Mouse (Mus musculus) cerebellum, postnatal 14 days (tissue): ENCODE results near the gene Mettl27.
"Not testable (repeated sequence)": the region's sequence is repeated elsewhere in the genome, so short reads cannot be mapped to it uniquely, and the experiment has no call there.

Experiments
- DNase-seq, 2 experiments: peaks; one replicate each; pipeline ENCODE4 v3.0.0; 2021; ENCODE audit warnings: mixed read lengths in 2 of 2

Gene Mettl27

DNA sequence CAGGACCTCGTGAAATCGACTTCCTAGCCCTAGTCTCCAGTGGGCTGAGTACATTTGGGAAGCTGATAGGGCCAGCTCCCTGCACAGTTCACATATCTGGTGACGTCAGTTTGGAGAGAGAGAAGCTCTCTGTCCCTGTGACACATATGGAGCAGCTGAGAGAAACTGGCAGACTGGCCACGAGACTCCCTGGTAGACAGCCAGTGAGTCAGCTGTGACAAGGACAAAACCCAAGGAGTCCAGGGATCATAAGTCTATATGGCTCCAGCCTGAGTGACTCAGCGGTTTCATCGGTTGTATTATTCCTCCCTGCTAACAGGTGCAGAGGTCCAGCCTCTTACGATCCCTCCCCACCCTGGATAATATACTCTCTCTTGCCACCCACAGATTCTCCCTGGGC, 26.9 kb downstream of the Mettl27 start:
- DNase-seq = peak; percentile 36 to 53

DNA sequence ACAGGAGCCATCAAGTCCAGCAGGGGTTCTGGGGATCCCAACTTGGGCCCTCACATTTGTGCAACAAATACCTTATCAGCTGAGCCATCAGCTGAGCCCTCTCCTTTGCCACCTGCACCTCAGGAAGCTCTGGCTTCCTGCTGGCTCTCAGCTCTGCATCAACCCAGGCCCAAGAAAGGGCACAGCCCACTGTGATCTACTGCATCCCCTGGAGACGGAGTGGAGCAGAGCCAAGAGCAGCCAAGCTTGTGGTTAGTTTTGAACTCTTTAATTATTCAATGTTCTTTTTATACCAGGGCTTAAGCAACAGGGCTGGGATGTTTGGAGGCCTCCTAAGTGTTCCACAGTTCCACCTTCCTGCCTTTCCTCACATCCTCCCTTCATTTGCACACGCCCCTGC, 28.3 kb downstream of the Mettl27 start:
- no peak for DNase-seq

DNA sequence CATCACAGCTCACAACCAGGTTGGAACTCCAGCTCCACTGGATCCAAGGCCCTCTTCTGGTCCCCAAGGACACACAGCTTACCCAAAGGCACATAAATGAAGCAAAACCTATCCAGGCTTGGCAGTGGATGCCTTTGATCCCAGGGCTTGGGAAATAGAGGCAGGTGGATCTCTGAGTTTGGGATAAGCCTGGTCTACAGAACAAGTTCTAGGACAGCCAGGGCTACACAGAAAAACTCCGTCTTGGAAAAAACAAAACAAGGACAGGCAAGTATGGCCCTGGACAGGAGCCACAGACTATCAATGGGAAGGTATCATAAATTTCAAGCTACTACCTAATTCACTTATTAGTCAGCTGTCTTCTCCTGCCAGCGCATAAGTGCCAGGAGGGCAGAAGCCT, 29.4 kb downstream of the Mettl27 start:
- no peak for DNase-seq

DNA sequence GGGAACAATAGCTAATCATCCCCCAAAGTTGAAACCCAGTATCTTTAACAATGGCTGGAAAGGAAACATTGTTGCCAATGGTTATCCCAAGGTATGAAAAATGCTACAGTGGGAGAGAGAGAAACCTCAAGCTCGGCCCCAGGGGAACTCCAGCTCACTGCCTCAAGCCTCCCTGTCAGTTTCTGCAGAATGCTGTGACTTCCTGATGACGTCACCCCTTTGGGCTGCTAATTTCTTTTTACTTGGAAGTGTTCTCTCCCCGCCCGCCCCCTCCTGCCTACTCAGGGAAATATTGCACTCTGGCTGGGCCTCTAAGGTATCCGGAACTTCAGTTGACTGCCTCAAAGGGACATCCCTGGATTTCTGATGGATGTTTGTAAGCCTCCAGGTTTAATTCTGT, 31.4 kb downstream of the Mettl27 start:
- no peak for DNase-seq

DNA sequence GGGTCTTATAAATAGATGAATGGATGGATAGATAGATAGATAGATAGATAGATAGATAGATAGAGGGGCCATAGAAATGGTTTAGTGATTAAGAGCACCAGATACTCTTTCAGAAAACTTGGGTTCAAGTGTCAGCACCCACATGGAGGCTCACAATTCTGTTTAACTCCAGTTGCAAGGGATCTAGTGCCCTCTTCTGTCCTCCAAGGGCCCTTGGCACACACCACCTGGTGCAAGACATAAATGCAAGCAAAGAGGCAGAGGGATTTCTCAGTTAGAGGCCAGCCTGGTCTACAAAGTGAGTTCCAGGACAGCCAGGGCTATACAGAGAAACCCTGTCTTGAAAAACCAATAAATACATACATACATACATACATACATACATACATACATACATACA, 32.5 kb downstream of the Mettl27 start:
- not testable (repeated sequence) for DNase-seq

DNA sequence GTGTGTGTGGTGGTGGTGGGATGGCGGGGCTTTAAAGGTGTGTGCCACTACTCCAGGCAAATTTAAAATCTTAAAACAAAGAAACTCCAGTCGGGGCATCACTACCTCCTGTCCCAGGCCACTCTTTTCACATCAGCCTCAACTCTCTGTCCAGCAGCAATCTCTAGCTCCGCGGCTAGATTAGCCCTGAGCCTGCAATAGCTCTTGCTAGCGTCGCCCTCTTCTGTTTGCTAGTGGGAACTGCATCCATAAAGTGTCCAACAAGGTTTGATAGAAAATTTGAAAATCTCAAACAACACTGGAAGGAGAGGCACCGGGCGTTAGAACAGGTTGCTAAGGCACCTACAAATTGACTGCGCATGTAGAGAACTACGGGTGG, 33.3 kb downstream of the Mettl27 start:
- DNase-seq = peak; percentile 83 to 88

DNA sequence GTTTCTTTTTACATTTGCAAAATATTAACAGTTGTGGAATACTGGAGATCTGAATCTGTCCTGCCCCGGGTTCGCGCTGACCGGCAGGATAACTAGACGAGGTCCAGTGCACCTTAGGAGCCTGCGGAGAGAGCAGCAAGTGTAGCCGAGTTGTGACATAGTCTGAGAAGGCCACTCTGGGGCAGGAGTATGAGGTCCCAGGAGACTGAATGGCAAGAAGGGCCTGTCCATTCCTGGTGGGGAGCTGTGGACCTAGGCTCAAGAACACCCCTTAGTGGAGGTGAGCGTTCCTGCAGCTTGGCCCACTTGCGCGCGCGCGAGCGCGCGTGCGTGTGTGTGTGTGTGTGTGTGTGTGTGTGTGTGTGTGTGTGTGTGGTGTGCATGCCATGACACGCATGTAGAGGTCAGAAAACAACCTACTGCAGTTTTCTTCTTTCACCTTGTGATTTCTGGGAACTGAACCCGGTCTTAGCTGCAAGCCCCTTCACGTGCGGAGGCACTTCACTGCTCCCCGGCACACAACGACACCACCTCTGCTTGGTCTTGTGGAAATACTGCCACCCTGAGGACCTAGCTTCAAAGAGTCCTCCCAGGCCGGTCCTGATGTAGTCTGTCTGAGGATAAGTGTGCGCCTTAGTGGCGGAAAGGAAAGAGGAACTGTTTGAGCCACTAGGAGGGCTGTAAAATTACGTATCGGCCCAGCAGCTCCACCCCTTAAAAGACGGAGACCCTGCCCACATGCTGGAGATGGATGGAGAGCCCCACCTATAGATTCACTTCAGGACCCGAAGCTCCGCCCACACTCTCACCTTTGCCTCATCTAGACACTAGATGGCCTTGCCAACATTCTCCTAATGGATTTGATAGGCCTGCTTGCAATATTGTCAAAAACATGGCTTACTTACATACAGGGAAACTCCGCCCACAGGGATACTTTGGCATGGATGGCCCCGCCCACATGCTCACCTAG, 34.0 kb downstream of the Mettl27 start:
- DNase-seq = peak; percentile 54 to 68

DNA sequence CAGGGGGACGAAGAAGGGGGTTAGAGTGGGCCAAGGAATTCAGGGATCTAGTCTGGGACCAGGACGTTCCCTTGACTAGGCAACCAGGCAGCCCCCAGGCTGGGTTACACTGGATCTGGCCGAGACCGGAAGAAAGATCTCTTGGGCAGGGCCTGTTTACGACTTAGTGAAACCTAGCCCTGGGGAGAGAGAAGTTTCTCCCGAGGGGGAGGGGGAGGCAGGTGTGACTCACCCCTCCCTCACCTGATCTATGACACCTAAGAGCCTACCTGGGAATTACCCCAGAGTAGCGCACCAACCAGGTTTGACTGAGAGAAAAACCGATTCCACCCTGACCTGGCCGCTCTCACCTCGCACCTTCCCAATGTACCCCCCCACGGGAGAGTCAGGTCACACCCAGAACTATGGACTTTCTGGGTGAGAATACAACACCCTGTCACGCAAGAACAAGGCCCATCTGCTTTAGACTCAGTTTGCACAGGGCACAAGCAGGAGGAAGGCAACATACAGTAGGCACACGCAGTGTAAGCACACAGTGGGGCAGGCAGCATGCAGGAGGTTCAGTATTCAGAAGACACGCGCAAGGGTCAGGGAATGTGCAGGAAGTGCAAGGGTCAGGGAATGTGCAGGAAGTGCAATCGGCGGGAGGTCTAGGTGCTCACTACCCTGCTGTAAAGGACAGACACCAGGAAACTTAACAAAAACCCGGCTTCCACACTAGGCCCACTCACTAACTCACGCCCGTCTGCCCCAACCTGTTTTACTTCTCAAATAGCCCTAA, 35.2 kb downstream of the Mettl27 start:
- no peak for DNase-seq

DNA sequence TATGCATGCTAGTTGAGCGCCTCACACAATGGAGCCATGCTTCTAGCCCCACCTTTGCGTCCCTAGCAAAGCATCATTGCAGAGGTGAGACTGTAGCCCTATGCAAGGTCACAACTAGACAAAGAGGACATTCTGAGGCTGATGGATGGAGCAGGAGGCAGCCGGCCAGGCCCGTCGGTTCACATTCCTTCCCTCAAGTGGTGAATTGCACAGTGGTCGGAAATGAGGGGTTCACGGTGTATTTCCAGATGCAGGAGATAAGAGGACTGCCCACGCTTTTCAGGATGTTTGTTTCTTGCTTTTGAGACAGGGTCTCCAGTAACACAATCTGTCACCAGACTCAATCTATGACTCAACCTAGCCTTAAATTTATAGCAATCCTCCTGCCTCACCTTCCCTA, 38.5 kb downstream of the Mettl27 start:
- no peak for DNase-seq

DNA sequence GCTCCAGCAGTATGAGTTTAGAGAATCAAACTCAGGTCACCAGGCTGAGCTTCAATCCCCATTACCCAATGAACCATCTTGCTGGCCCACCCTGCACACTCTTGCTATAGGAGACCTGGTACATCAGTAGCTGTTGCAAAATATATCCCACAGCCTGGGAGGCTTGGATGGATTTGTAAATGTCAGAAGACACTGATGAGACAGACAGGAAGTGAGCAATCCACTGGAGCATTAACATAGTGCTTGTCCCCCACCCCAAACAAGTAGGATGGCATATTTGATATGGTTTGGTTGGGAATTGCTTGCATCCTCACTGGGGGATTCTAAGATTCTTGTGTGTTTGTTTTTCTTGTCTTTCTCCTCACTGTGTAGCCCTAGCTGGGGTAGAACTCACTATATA, 40.9 kb downstream of the Mettl27 start:
- DNase-seq = no peak

DNA sequence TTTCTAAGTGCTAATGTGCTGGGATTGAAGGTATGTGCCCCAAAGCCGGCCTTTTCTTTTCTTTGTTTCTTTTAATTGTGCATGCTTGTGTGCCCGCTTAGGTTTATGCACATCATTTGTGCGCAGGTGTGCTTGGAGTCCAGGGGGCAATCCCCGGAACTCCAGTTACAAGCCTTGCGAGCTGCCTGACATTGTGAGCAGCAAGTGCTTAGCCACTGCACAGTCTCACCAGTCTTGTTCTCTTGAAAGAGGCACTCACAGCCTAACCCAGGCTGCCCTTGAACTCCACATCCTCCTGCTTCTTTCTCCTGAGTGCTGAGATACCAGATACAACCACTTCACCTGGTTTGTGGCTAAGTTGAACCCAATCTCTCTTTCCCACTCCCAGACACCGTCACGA, 41.4 kb downstream of the Mettl27 start:
- DNase-seq = no peak

DNA sequence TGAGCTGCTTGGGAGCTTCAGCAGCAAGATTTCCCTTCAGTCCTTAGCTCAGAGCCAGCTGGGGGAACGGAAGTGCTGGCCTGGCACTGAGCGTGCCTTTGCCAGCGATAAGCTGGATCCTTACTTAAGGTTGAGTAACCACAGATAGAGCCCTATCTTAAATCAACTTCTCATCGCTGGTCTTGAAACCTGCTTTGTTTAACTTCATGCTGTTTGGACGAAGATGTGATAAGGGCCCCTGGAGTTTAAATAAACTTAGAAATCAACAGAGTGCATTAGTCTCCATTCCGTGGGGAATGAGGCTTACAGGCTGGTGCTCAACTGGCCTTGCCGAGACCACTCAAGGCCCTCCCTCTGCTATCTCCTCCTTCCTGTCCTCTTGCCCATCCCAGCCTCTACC, 42.1 kb downstream of the Mettl27 start:
- DNase-seq = no peak

DNA sequence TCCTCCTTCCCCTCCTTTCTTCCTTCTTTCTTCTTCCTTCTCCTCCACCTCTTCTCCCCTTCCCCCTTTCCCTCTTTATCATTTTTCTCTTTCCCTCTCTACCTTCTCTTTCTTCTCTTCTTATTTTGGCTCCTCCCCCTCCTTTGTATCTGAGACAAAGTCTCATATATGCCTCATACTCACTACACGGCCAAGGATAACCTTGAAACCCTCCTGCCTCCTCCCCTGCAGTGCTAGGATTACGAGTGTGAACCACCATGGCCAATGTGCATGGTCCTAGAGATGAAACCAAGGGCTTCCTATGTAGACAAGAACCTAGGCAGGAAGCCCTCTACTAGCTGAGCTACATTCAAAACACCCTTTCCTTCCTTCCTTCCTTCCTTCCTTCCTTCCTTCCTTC, 42.8 kb downstream of the Mettl27 start:
- DNase-seq = no peak

DNA sequence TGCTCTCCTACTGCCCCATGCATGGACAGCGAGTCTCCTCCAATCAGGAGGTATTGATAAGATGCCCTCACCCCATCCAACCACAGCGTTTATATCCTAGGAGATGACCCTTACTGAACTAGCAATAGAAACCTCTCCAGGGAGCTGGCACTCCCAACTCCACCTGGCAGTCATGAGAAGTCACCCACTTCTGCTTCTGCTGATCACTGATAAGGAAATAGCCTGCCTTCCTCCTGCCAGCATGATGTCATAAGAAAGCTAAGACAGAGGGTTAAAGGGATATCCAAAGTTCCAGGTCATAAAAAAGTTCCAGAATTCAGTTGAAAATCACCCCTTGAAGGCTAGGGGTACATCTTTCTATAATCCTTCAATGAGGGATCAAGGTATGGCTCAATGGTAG, 44.0 kb downstream of the Mettl27 start:
- no peak for DNase-seq

DNA sequence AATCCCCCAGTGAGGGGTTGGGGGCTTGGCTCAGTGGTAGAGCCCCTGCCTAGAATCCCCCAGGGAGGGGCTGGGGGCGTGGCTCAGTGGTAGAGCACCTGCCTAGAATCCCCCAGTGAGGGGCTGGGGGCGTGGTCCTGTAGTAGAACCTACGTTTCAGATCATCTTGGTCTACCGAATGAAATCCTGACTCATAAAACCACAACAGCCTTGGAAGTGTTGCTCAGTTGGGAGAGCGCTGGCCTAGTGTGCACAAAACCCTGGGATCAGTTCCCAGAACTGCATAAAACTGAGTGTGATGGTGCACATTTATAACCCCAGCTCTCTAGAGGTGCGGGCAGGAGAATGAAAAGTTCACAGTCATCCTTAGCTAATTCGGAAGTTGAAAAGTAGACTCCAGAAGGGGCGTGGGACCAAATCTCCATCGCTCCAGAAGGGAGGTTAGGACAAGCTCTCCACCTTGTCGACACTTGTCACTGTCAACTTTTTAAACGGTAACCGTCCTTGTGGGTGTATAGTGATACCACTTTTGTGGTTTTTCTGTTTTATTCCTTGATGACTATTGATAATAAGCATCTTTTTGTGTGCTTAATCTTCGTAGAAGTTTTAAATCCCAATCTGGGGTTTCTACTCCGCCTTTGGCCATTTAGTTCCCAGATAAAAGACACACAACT, 44.5 kb downstream of the Mettl27 start:
- DNase-seq = no peak

DNA sequence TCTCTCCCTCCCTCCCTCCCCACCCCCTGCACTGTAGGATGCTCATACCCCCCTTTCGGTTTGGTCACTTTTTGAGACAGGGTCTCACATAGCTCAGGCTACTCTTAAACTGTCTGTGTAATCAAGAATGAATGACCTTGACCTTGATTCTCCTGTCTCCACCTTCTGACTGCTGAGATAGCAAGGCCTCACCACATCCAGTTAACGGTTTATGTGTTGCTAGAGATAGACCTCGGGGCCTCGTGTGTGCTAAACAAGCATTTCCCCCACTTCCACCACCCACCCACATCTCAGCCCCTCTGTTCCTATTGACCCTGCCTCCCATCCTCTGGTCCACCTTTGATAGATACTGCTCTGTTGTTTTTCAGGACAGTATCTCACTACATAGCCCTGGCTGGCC, 45.7 kb downstream of the Mettl27 start:
- no peak for DNase-seq

DNA sequence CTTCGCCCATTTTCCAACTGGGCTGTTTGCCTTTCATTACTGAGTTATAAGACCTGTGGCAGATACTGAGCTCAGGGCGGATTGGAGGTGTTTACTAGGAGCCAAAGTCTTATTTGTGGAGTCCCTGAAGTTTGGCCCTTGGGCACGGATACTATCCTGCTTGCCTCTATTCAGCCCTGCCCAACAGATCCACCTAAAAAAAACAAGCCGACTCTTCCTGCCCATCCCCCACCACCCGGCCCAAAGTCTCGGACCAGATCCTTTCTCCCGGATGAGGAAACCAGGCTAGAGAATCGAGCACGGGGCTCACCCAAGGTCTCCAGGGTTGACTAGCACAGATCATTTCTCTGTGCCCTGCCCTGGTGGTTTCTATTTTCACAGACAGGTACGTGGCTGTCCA, 49.0 kb downstream of the Mettl27 start:
- no peak for DNase-seq

DNA sequence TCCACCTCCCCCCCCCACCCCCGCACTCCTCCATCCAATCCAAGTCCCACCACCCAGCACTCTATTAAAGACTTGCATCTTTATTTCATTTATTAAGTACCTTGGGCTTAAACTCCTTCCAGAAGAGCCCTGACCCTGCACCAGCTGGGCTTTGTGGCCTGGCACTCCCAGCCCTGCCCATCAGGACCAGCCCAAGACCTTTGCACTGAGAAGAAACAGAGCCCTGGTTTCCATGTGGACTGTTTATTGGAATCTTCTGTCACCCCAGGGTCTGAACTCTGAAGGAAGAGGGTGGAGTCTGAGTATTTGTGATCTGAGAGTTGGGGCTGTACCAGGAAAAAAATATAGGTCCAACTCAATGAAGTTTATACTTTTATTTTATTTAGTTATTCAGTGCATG, 50.9 kb downstream of the Mettl27 start:
- DNase-seq = no peak

DNA sequence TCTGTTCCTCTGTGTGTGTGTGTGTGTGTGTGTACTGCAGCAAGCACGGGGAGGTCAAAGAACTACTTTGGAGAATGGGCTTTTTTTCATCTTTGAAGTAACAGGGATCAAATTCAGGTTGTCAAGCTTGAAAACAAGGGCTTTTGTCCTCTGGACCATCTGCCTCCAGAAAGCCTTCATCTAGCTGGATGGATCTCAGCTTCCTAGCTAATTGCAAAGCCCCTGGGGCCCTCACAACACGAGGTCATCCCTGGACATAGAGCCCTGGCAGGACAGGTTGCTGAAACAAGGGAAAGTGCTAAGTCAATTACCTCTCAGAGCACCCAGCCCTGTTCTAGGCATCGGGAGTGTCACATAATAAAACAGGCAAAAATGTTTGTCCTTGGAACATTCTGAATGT, 51.6 kb downstream of the Mettl27 start:
- DNase-seq = no peak

DNA sequence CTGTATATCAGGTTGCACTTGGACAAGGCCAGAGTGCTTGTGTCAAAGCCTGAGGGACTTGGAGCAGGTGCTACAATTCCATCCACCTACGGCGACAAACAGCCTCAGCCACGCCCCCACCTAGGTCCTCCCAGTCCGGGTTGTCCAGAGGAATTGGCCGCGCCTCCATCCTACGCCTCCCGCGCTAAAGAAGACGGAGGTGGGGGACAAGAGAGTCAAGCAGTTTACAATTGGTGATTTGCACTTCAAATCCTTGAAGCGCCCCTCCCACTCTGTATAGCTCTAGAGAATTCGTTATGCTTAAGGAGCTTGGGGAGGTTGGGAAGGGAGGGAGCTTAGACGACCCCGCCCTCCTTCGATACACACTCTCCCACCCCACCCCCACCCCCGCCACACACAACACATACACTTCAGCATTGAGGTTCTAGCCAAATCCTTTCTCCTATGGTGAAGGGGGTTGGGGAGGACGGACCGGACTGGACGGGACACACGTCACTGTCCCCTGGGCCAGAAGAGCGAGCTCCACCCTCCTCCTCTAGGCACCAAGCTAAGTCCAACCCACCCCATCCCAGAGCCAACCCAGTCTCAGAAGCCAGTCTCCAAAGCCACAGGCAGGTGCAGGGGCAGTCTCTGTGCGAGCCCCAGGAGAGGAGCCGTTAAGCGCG, 53.6 kb downstream of the Mettl27 start, which contains the start of gene Cldn3:
Gene Cldn3 (plus strand): TSS at position 582 of the 665 bp plus-strand sequence.
- peak; percentile 59 to 70 for DNase-seq

DNA sequence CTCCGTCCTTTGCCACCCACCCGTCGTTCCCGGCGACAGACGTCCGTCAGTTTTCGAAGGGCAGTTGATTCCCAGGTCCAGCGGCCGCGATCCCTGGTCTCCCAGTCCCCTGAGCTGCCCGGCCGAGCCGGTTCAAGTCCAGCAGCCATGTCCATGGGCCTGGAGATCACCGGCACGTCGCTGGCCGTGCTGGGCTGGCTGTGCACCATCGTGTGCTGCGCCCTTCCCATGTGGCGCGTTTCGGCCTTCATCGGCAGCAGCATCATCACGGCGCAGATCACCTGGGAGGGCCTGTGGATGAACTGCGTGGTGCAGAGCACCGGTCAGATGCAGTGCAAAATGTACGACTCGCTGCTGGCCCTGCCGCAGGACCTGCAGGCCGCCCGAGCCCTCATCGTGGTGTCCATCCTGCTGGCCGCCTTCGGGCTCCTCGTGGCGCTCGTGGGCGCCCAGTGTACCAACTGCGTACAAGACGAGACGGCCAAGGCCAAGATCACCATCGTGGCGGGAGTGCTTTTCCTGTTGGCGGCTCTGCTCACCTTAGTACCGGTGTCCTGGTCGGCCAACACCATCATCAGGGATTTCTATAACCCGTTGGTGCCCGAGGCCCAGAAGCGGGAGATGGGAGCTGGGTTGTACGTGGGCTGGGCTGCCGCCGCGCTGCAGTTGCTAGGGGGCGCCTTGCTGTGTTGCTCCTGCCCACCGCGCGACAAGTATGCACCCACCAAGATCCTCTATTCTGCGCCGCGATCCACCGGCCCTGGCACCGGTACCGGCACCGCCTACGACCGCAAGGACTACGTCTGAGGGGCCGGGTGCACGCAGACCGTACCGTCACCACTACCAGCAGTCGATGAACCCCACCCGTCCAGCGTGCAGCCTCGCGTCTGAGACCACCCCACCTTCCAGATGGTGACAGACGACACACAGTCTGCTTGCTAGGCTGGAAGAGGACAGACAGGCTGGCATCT, 54.4 kb downstream of the Mettl27 start:
- peak; percentile 53 to 67 for DNase-seq

DNA sequence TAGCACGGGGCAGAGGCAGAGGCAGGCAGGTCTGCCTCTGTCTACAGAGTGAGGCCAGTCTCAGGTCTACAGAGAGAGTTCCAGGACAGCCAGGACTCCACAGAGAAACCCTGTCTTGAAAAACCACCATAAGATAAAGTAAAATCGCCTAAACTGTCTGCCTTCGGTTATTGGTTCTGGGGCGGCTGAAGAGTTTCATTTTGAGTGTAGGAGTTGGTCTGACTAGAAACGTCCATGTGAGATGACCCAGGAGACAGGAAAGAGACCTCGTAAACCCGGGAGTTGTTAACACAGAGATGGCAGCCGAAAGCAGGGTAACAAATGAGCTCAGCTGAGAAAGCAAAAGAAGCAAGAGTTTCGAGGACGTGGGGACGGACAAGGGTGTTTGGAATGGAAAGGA, 57.0 kb downstream of the Mettl27 start:
- DNase-seq = no peak
